Mouse (Mus musculus): ENCODE measurements around the gene Mb.

- no peak for TF ChIP-seq CTCF (IDR thresholded peaks at IDR 0.05; ENCODE audit: insufficient read depth, low read depth, low read length)
- no peak for TF ChIP-seq POLR2A (IDR thresholded peaks at IDR 0.05; ENCODE audit: insufficient read depth, low read depth, low read length)
Observed at GRCm38 (mm10) chr15:77081454-77081853, 31.0 kb upstream of the Mb start.

Measured in olfactory bulb, adult 2 months (tissue).